Mouse (Mus musculus) lung, adult 2 months (tissue): Measurements from ENCODE around the gene Exosc6. TPM values are rescaled to one million over a fixed set of nuclear protein-coding genes. Genes with fewer than 3 reads are reported as not detected.
"Not testable (repeated sequence)": the region's sequence is repeated elsewhere in the genome, so short reads cannot be mapped to it uniquely, and the experiment has no call there.

ENCODE experiments used
- DNase-seq: peaks from one replicate; pipeline ENCODE4 v3.0.0; 2022
- H3K4me1 ChIP-seq: fragments of 200-500 bp; 2 replicates; pipeline ENCODE4 v1.6.1; 2011; ENCODE audit warnings: low read length; ENCODE audit not compliant: control insufficient read depth, insufficient read depth
- H3K4me3 ChIP-seq: fragments of 200-500 bp; replicated peaks from 2 replicates; pipeline ENCODE3; 2011; ENCODE audit warnings: low read depth, mild to moderate bottlenecking, control low read depth, low read length; ENCODE audit errors: extremely low read depth
- CTCF ChIP-seq: fragments of 200-500 bp; IDR thresholded peaks from 2 replicates; pipeline ENCODE4 v1.5.1; 2011; ENCODE audit warnings: mild to moderate bottlenecking, low read length, control low read depth; ENCODE audit not compliant: insufficient read depth
- POLR2A ChIP-seq: fragments of 200-500 bp; IDR thresholded peaks from 2 replicates; pipeline ENCODE4 v1.6.1; 2011; ENCODE audit warnings: low read depth, mild to moderate bottlenecking, control low read depth, low read length, borderline replicate concordance; ENCODE audit errors: extremely low read depth
- WGBS: fragments of 180-500 bp; shearing (Covaris S2); methylation state at CpG from one replicate; pipeline ENCODE4 v1.1.7; 2018; 5-methylcytosine and 5-hydroxymethylcytosine counted together
- polyA plus RNA-seq: library from polyadenylated mRNA; depleted of rRNA; stranded (reverse); fragments of >200 nt; gene quantifications from 2 replicates; pipeline ENCODE4 v1.2.3, GENCODE M21; 2012; rRNA removed

Gene Exosc6
- polyA plus RNA-seq, 1 experiment: 1.8 TPM

GRCm38 (mm10) chr8:111081580-111082258 is 25.6 kb downstream of the Exosc6 start:
- Histone ChIP-seq H3K4me1 (no peaks in the 10 kb centered on the region), H3K4me3 (no peak overlapping the region)
- no peak for DNase-seq
- no peak for TF ChIP-seq POLR2A
- TF ChIP-seq CTCF: no peak
- WGBS: 66% methylated on average over 12 of the region's 12 CpGs

GRCm38 (mm10) chr8:111083936-111084335 is 27.8 kb downstream of the Exosc6 start:
- H3K4me1 ChIP-seq, DNase-seq, H3K4me3 ChIP-seq: not testable (repeated sequence)
- 82% methylated on average over 5 of the region's 5 CpGs for WGBS

GRCm38 (mm10) chr8:111090126-111090525 is 34.0 kb downstream of the Exosc6 start:
- WGBS: 0% methylated on average over 2 of the region's 2 CpGs
- peak; percentile 70 for DNase-seq
- H3K4me3 ChIP-seq: no peak overlapping the region
- H3K4me1 ChIP-seq: peaks cover 2% of the 10 kb centered on the region; the same call in 1 of the 2 replicates
- no peak for TF ChIP-seq POLR2A
- peak; percentile 94 for TF ChIP-seq CTCF

GRCm38 (mm10) chr8:111091706-111092105 is 35.6 kb downstream of the Exosc6 start:
- Histone ChIP-seq H3K4me1 (peaks cover 13% of the 10 kb centered on the region), H3K4me3 (no peak overlapping the region)
- DNase-seq: no peak
- no peak for TF ChIP-seq POLR2A
- no peak for TF ChIP-seq CTCF
- WGBS: 71% methylated on average over 7 of the region's 7 CpGs

GRCm38 (mm10) chr8:111092326-111092725 is 36.2 kb downstream of the Exosc6 start, which contains the start of gene Clec18a:
TSS of gene Clec18a (minus strand) at chr8:111092426.
- WGBS: 92% methylated on average over 6 of the region's 6 CpGs
- H3K4me3 ChIP-seq, DNase-seq: not testable (repeated sequence)
- peaks cover 13% of the 10 kb centered on the region for H3K4me1 ChIP-seq

- H3K4me3 ChIP-seq: peak within 1 kb of the TSS; percentile 77
- TF ChIP-seq POLR2A: peak; percentile 51; the same call in 1 of the 2 replicates
- TF ChIP-seq CTCF: no peak
- WGBS: 7% methylated on average over 50 of the region's 72 CpGs
- peak; percentile 91 for DNase-seq
- H3K4me1 ChIP-seq: peaks cover 13% of the 10 kb centered on the region
Observed at GRCm38 (mm10) chr8:111093865-111094718, 38.0 kb downstream of the Exosc6 start, which contains the start of gene Pdpr. TSS of gene Pdpr (plus strand) at chr8:111094630.

- H3K4me1 ChIP-seq: peaks cover 13% of the 10 kb centered on the region
- not testable (repeated sequence) for DNase-seq
- WGBS: under 1% methylated on average over 60 of the region's 69 CpGs
- H3K4me3 ChIP-seq: peak overlapping the region; percentile 66
Observed at GRCm38 (mm10) chr8:111094719-111095302, 38.7 kb downstream of the Exosc6 start.

Other genes with a start within 250 kb of the Exosc6 start
- gene Cog4, start 209.7 kb upstream of the Exosc6 start, polyA plus RNA-seq: 19.2 and 26.8 TPM in 2 replicates
- 22.3 and 33.3 TPM in 2 replicates for gene Sf3b3, start 209.6 kb upstream of the Exosc6 start, polyA plus RNA-seq
- 15.8 and 17.9 TPM in 2 replicates for gene Fuk, start 153.9 kb upstream of the Exosc6 start, polyA plus RNA-seq
- 41.0 and 48.5 TPM in 2 replicates for gene St3gal2, start 136.4 kb upstream of the Exosc6 start, polyA plus RNA-seq
- gene Ddx19a, start 58.5 kb upstream of the Exosc6 start, polyA plus RNA-seq: 16.3 and 21.0 TPM in 2 replicates
- gene Ddx19b, start 24.6 kb upstream of the Exosc6 start, polyA plus RNA-seq: 2.4 and 4.9 TPM in 2 replicates
- gene Aars, start 23.2 kb upstream of the Exosc6 start, polyA plus RNA-seq: 20.0 and 28.7 TPM in 2 replicates
- gene Clec18a, start 36.1 kb downstream of the Exosc6 start, polyA plus RNA-seq: 0.07 TPM in 1 of 2 replicates, not detected in the other
- gene Pdpr, start 38.3 kb downstream of the Exosc6 start, polyA plus RNA-seq: 12.0 and 12.5 TPM in 2 replicates
- gene Glg1, start 202.9 kb downstream of the Exosc6 start, polyA plus RNA-seq: 38.8 and 44.7 TPM in 2 replicates
- gene Rfwd3, start 243.9 kb downstream of the Exosc6 start, polyA plus RNA-seq: 8.0 and 10.8 TPM in 2 replicates